Mouse (Mus musculus) embryonic facial prominence, embryonic 11.5 days (tissue): ENCODE data around the gene Erbin. TPM values are rescaled to one million over a fixed set of nuclear protein-coding genes. Genes with fewer than 3 reads are reported as not detected.

Source experiments
- ATAC-seq: fragments of 200-750 bp; cut with Nextera tagmentation; replicated peaks from 2 replicates; pipeline ENCODE4 v1.8.0; 2017; ENCODE audit warnings: low read depth; ENCODE audit not compliant: insufficient number of reproducible peaks, low FRiP score, low TSS enrichment
- DNase-seq: peaks from one replicate; pipeline ENCODE4 v3.0.0-alpha.2; 2015; ENCODE audit warnings: low spot score
- H3K27ac ChIP-seq: fragments of 300-500 bp; sonication (generic); replicated peaks from 2 replicates; pipeline ENCODE4 v1.5.1; 2014; ENCODE audit warnings: mild to moderate bottlenecking, low read depth, low read length, control low read depth
- H3K27me3 ChIP-seq: fragments of 300-500 bp; sonication (generic); 2 replicates; pipeline ENCODE4 v1.6.1; 2014; ENCODE audit warnings: mild to moderate bottlenecking, low read length, moderate library complexity, mixed read lengths; ENCODE audit not compliant: control insufficient read depth, insufficient read depth
- H3K36me3 ChIP-seq: fragments of 300-500 bp; sonication (generic); replicated peaks from 2 replicates; pipeline ENCODE4 v1.6.1; 2014; ENCODE audit warnings: low read depth, mild to moderate bottlenecking, low read length, moderate library complexity, mixed read lengths; ENCODE audit not compliant: control insufficient read depth, insufficient read depth
- H3K4me1 ChIP-seq: fragments of 300-500 bp; sonication (generic); 2 replicates; pipeline ENCODE4 v1.6.1; 2014; ENCODE audit warnings: low read length, mixed read lengths; ENCODE audit not compliant: control insufficient read depth, insufficient read depth
- H3K4me2 ChIP-seq: fragments of 300-500 bp; sonication (generic); 2 replicates; pipeline ENCODE4 v1.6.1; 2014; ENCODE audit warnings: low read depth, mild to moderate bottlenecking, control low read depth, low read length, moderate library complexity
- H3K4me3 ChIP-seq: fragments of 300-500 bp; sonication (generic); 2 replicates; pipeline ENCODE4 v1.5.1; 2014; ENCODE audit warnings: low read depth, low read length, control low read depth
- H3K9ac ChIP-seq: fragments of 300-500 bp; sonication (generic); replicated peaks from 2 replicates; pipeline ENCODE4 v1.6.1; 2014; ENCODE audit warnings: mild to moderate bottlenecking, control low read depth, low read length
- H3K9me3 ChIP-seq: fragments of 300-500 bp; sonication (generic); replicated peaks from 2 replicates; pipeline ENCODE4 v1.6.1; 2016; ENCODE audit warnings: mild to moderate bottlenecking, low read length, inconsistent platforms, mixed read lengths; ENCODE audit not compliant: control insufficient read depth
- WGBS: fragments of 180-500 bp; shearing (Covaris S2); extraction: QIAGEN DNeasy Blood & Tissue Kit; methylation state at CpG from one replicate; pipeline ENCODE4 v1.1.7; 2014; 5-methylcytosine and 5-hydroxymethylcytosine counted together
- polyA plus RNA-seq: library from polyadenylated mRNA; unstranded; fragments of >200 nt; fragmentation: Nextera tagmentation; extraction: Ambion mirVana; gene quantifications from 2 replicates; pipeline ENCODE4 v1.2.1, GENCODE M21; 2014

Erbin gene
- polyA plus RNA-seq, 1 experiment from 2014 or later, result 36.8 TPM

DNA sequence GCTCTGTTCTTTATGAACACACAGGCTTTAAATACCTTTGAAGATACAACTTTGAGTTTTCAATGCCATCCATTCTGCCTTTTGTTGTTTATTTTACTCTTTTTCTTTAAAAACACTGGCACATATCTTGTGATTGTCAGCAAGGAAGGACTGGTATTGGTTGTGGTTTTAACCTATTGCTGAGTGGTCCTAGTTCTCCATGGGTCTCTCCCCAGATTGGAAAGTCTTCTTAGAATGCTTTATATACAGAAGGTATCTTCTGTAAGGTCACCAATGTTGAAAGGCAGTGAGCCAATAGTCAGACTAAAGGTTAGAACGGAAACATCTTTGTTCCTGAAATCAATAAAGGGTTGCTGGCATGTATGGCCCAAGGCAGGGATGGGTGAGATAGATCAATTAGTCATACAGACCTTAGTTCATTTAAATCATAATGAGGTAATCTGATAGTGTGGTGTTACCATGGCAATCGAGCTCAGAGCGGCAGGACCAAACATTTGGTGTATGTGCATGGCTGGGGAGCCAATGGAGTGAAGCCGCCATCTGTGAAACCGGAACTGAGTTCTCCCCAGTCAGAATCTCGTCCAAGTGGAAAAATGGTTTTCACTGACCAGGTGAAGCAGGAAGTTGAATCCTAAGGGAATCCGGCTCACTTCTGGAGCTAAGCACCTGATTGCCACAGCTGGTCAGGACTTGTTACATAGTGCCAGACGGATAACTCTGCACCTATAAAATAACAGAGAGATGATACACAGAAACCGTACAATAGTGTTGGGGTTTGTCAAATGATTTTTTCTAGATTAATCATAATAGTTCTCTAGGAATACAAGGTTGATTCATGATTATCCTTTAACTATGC is 125.4 kb downstream of the Erbin start:
- Histone ChIP-seq H3K27ac (no peak overlapping the region), H3K9ac (no peak overlapping the region), H3K4me3 (no peak overlapping the region), H3K27me3 (no peaks in the 10 kb centered on the region), H3K4me2 (no peak overlapping the region; the same call in 1 of the 2 replicates), H3K9me3 (no peaks in the 10 kb centered on the region), H3K4me1 (no peaks in the 10 kb centered on the region), H3K36me3 (no peaks in the 10 kb centered on the region)
- ATAC-seq (no peak; the same call in 1 of the 2 replicates), DNase-seq (no peak)
- 73% methylated on average over 9 of the region's 9 CpGs for WGBS

DNA sequence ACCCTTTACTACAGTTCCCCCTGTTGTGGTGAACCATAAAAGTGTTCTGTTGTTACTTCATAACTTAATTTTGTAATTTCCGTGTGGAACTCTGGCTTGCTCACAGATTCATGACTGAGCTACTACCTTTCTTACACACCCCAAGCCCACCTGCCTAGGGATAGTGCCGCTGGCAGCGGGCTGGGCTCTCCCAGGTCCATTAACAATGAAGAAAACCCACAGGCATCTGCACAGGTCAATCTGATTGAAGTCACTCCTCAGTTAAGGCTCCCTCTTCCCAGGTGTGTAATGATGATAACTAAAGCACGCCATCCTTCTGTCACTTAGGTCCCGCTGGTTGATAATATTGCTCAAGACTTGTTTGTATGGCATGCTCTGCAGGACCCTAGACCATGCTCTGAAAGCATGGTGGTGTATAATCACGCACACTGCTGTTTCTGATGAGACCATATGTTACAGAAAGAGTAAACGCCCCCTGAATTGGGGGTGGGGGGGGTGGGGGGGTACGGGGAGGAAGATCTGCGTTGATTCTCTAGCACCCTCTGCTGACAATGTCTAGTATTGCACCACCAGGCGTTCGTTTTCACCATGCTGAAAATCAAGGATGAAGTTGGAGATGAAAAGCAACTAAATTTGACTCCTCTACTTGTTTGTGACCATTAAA is 140.3 kb downstream of the Erbin start:
- DNase-seq (peak; percentile 64), ATAC-seq (peak; percentile 66)
- Histone ChIP-seq H3K27ac (no peak overlapping the region), H3K27me3 (no peaks in the 10 kb centered on the region), H3K9ac (no peak overlapping the region), H3K9me3 (no peaks in the 10 kb centered on the region), H3K36me3 (no peaks in the 10 kb centered on the region), H3K4me2 (no peak overlapping the region), H3K4me1 (no peaks in the 10 kb centered on the region), H3K4me3 (no peak overlapping the region)
- 35% methylated on average over 11 of the region's 11 CpGs for WGBS

DNA sequence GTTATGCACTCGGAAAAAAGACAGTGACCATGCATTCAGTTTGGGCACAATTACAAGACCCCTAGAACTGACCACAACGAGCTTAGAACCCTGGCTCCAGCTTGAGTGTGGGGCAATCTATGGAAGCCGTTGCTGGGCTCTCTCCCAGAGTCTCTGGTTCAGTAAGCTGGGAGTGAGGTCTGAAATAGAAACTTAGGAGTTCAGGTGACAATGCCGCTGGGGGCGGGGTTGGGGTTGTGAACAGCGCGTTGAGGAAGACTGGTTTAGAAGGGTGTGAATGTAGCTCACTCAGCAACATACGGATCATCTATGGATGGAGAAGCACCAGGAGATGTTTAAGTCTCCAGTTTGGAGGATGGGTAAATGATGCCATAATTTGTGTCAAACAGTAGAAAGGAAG is 143.2 kb downstream of the Erbin start:
- no peak overlapping the region for H3K9ac ChIP-seq
- DNase-seq (no peak), ATAC-seq (no peak)
- H3K4me2 ChIP-seq, result no peak overlapping the region
- H3K36me3 ChIP-seq, result no peaks in the 10 kb centered on the region
- H3K4me1 ChIP-seq, result no peaks in the 10 kb centered on the region
- H3K27me3 ChIP-seq, result no peaks in the 10 kb centered on the region
- 73% methylated on average over 8 of the region's 8 CpGs for WGBS
- H3K27ac ChIP-seq, result no peak overlapping the region
- no peak overlapping the region for H3K4me3 ChIP-seq
- no peaks in the 10 kb centered on the region for H3K9me3 ChIP-seq

DNA sequence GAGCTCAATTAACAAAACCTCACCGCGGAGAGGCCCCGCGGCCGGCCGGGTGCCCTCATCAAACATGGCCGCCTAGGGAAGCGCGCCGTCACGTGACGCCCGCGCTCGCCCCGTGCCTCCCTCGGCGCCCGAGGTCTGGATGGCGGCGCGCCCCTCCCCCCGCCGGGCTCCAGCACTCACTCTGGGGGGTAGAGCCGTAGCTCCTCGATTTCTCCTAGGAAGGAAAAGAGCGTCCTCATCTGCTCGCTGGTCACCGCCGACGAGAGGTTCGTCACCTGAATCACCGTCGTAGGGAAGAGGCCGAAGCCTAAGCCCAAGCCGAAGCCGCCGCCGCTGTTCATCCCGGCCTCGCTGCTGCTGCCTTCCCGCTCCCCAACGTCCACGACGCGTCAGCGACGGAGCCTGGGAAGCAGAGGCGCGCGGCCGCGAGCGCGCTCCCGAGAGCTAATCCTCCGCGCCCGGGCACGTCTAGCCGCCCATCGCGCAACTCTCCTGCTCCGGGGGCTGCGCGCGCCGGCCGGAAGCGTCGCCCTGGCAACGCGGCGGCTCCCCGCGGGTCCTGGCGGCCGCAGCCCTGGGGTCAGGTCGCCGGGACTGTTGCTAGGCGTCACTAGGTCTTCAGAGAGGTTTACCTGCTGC is 146.1 kb downstream of the Erbin start, which contains the start of gene Srek1:
Gene Srek1, minus strand, starts transcription at position 490 of the 639 bp plus-strand sequence.
- peak within 1 kb of the TSS; percentile 94 for H3K9ac ChIP-seq
- no peaks in the 10 kb centered on the region for H3K27me3 ChIP-seq
- no peaks in the 10 kb centered on the region for H3K36me3 ChIP-seq
- ATAC-seq (peak; percentile 94), DNase-seq (peak; percentile 97)
- H3K9me3 ChIP-seq, result no peaks in the 10 kb centered on the region
- peak within 1 kb of the TSS; percentile 96 for H3K27ac ChIP-seq
- under 1% methylated on average over 80 of the region's 81 CpGs for WGBS
- H3K4me3 ChIP-seq, result peak within 1 kb of the TSS; percentile 76
- H3K4me1 ChIP-seq, result no peaks in the 10 kb centered on the region
- H3K4me2 ChIP-seq, result peak within 1 kb of the TSS; percentile 52

DNA sequence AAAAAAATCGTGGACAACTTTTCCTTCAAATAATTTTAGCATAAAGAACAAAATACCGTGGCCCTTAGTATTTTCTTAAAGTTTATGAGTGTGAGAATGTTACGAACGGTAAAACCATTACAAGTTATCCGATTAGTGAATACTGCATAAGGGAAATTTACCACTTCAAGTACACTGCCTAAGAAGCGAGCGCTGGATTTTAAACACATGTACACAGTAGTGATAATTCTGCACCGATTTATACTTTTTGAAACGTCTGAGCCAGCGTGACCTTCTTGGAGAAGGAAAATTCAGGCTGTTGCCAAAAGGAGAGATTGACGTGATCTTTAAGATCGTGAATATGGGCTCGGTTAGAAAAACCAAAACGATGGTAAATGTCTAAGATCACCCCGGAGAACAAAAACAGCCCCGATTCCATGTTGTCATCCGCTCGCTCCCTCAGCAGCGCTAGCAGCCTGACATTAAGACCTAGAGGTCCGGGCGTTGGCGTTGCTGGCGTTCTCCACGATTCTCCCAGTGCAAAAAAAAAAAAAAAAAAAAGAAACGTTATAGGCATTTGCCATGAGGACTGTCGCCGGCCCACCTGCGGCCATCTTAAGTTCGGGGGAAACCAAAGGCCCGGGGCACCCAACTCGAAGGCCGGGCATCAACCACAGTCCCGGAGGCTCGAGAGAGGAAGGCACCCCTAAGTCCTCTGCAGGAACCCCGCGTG is 146.8 kb downstream of the Erbin start:
- Histone ChIP-seq H3K36me3 (no peaks in the 10 kb centered on the region), H3K27ac (peak overlapping the region; percentile 96), H3K27me3 (no peaks in the 10 kb centered on the region), H3K9ac (peak overlapping the region; percentile 94), H3K4me3 (peak overlapping the region; percentile 76), H3K9me3 (no peaks in the 10 kb centered on the region), H3K4me2 (peak overlapping the region; percentile 36), H3K4me1 (no peaks in the 10 kb centered on the region)
- WGBS, result 2% methylated on average over 36 of the region's 36 CpGs
- peak; percentile 6 for DNase-seq
- no peak; the same call in 1 of the 2 replicates for ATAC-seq

DNA sequence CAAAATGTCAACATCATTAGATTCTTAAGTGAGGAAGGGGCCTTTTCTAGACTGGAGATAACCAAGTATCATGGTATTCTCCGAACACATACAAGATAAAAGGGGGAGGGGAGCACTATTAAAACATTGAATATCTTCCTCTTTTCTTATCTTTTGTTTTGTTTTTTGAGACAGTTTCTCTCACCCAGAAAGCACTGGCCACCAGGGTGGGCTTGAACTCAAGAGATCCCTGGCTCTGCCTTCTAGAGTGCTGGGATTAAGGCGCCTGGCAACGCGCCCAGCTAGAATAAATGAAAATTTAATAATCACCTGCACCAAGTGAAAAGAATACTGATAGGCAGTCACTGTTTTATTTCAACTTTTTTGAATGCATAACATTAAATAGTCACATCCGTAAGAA is 147.4 kb downstream of the Erbin start:
- no peak for ATAC-seq
- H3K27ac ChIP-seq, result no peak overlapping the region

DNA sequence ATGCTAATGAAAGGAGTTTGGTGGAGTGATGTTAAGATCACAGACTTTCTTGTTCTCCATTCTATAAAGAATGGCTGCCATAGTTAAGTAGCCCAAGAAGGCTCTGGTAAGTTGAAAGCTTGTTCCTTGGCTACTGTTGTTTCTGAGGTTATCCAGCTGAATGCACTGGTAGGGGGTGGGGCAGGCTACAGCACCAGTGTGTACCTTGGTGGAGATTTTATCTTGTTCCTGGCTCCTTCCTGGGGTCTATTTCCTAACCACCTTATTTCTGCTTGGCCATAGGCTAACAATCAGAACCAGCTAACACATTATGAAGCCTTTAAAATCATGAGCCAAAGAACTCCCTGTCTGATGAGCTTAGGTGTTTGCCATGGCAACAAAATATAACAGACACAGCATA is 149.5 kb downstream of the Erbin start:
- ATAC-seq, result no peak
- H3K4me2 ChIP-seq, result no peak overlapping the region

More for the DNA sequence above, 147.4 kb downstream of the Erbin start:
- peak overlapping the region; percentile 76 for H3K4me3 ChIP-seq
- no peaks in the 10 kb centered on the region for H3K4me1 ChIP-seq
- H3K4me2 ChIP-seq, result peak overlapping the region; percentile 36
- DNase-seq, result peak; percentile 18
- H3K9ac ChIP-seq, result no peak overlapping the region
- no peaks in the 10 kb centered on the region for H3K36me3 ChIP-seq
- WGBS, result 54% methylated on average over 5 of the region's 5 CpGs
- H3K9me3 ChIP-seq, result no peaks in the 10 kb centered on the region
- H3K27me3 ChIP-seq, result no peaks in the 10 kb centered on the region

More for the DNA sequence above, 149.5 kb downstream of the Erbin start:
- H3K4me1 ChIP-seq, result no peaks in the 10 kb centered on the region
- DNase-seq, result no peak
- H3K27me3 ChIP-seq, result no peaks in the 10 kb centered on the region
- H3K36me3 ChIP-seq, result no peaks in the 10 kb centered on the region
- no peak overlapping the region for H3K27ac ChIP-seq
- no peak overlapping the region for H3K4me3 ChIP-seq
- no peak overlapping the region for H3K9ac ChIP-seq
- no peaks in the 10 kb centered on the region for H3K9me3 ChIP-seq
